Mouse (Mus musculus) forebrain, embryonic 11.5 days (tissue): ENCODE measurements at regions not wholly inside any gene's neighbourhood (a gene's known extent, or its start where the extent isn't known, plus 50 kb on each side); places are given as distances from the start of the nearest gene placed in this dataset.
"Not testable (repeated sequence)": the region's sequence is repeated elsewhere in the genome, so short reads cannot be mapped to it uniquely, and the experiment has no call there.

Experiments used
- ATAC-seq: fragments of 200-750 bp; cut with Nextera tagmentation; replicated peaks from 2 replicates; pipeline ENCODE4 v1.8.0; 2017; ENCODE audit warnings: moderate TSS enrichment; ENCODE audit not compliant: low FRiP score
- DNase-seq: peaks from one replicate; pipeline ENCODE4 v3.0.0-alpha.2; 2017; ENCODE audit warnings: low spot score
- H3K27ac ChIP-seq: fragments of 300-500 bp; sonication (generic); 2 replicates; pipeline ENCODE4 v1.5.1; 2014; ENCODE audit warnings: low read depth, low read length
- H3K27me3 ChIP-seq: fragments of 300-500 bp; sonication (generic); 2 replicates; pipeline ENCODE4 v1.6.1; 2014; ENCODE audit warnings: mild to moderate bottlenecking, low read length, mixed read lengths; ENCODE audit not compliant: control insufficient read depth, insufficient read depth
- H3K36me3 ChIP-seq: fragments of 300-500 bp; sonication (generic); 2 replicates; pipeline ENCODE4 v1.6.1; 2014; ENCODE audit warnings: mild to moderate bottlenecking, low read length, moderate library complexity, mixed read lengths; ENCODE audit not compliant: control insufficient read depth, insufficient read depth
- H3K4me1 ChIP-seq: fragments of 300-500 bp; sonication (generic); replicated peaks from 2 replicates; pipeline ENCODE4 v1.6.1; 2014; ENCODE audit warnings: low read length, mixed read lengths; ENCODE audit not compliant: control insufficient read depth, insufficient read depth
- H3K4me2 ChIP-seq: fragments of 300-500 bp; sonication (generic); 2 replicates; pipeline ENCODE4 v1.6.1; 2014; ENCODE audit warnings: low read depth, mild to moderate bottlenecking, low read length, moderate library complexity, mixed read lengths; ENCODE audit not compliant: severe bottlenecking
- H3K4me3 ChIP-seq: fragments of 300-500 bp; sonication (generic); 2 replicates; pipeline ENCODE4 v1.5.1; 2014; ENCODE audit warnings: low read depth, low read length
- H3K9ac ChIP-seq: fragments of 300-500 bp; sonication (generic); 2 replicates; pipeline ENCODE4 v1.6.1; 2014; ENCODE audit warnings: low read length
- H3K9me3 ChIP-seq: fragments of 300-500 bp; sonication (generic); 2 replicates; pipeline ENCODE4 v1.6.1; 2016; ENCODE audit warnings: low read length, mixed read lengths; ENCODE audit not compliant: control insufficient read depth
- WGBS: fragments of 180-500 bp; shearing (Covaris S2); extraction: QIAGEN DNeasy Blood & Tissue Kit; methylation state at CpG from one replicate; pipeline ENCODE4 v1.1.7; 2014; 5-methylcytosine and 5-hydroxymethylcytosine counted together

- Histone ChIP-seq H3K4me3 (no peak overlapping the region), H3K9me3 (no peaks in the 10 kb centered on the region), H3K4me2 (no peak overlapping the region), H3K9ac (no peak overlapping the region), H3K27ac (no peak overlapping the region), H3K4me1 (no peaks in the 10 kb centered on the region), H3K27me3 (no peaks in the 10 kb centered on the region), H3K36me3 (no peaks in the 10 kb centered on the region)
- DNase-seq (no peak), ATAC-seq (no peak)
- WGBS, result 67% methylated on average over 2 of the region's 2 CpGs
These were observed 229.4 kb upstream of the Synpr start for GRCm38 (mm10) chr14:13055198-13055597.

GRCm38 (mm10) chr14:13042536-13042935, 219.7 kb upstream of the Cadps start:
- not testable (repeated sequence) for ATAC-seq, H3K4me2 ChIP-seq, DNase-seq, H3K27me3 ChIP-seq, H3K36me3 ChIP-seq, H3K9me3 ChIP-seq, H3K4me3 ChIP-seq, H3K9ac ChIP-seq, H3K27ac ChIP-seq, H3K4me1 ChIP-seq
- 53% methylated on average over 3 of the region's 3 CpGs for WGBS

GRCm38 (mm10) chr14:13041741-13042140, 218.9 kb upstream of the Cadps start:
- Histone ChIP-seq H3K4me1 (no peaks in the 10 kb centered on the region), H3K9ac (no peak overlapping the region), H3K9me3 (no peaks in the 10 kb centered on the region), H3K27me3 (no peaks in the 10 kb centered on the region), H3K36me3 (no peaks in the 10 kb centered on the region), H3K27ac (no peak overlapping the region), H3K4me3 (no peak overlapping the region), H3K4me2 (no peak overlapping the region)
- ATAC-seq, result no peak
- DNase-seq, result no peak
- WGBS, result 67% methylated on average over 1 of the region's 1 CpGs

GRCm38 (mm10) chr14:13040176-13040575, 217.3 kb upstream of the Cadps start:
- H3K4me1 ChIP-seq, result no peaks in the 10 kb centered on the region
- no peaks in the 10 kb centered on the region for H3K9me3 ChIP-seq
- no peaks in the 10 kb centered on the region for H3K27me3 ChIP-seq
- no peak overlapping the region for H3K9ac ChIP-seq
- no peak overlapping the region for H3K27ac ChIP-seq
- 77% methylated on average over 2 of the region's 2 CpGs for WGBS
- ATAC-seq (no peak), DNase-seq (no peak)
- H3K36me3 ChIP-seq, result no peaks in the 10 kb centered on the region
- no peak overlapping the region for H3K4me3 ChIP-seq
- no peak overlapping the region for H3K4me2 ChIP-seq

- 90% methylated on average over 2 of the region's 2 CpGs for WGBS
- Histone ChIP-seq H3K4me2 (no peak overlapping the region), H3K27ac (no peak overlapping the region), H3K4me1 (no peaks in the 10 kb centered on the region), H3K36me3 (no peaks in the 10 kb centered on the region), H3K27me3 (no peaks in the 10 kb centered on the region), H3K4me3 (no peak overlapping the region), H3K9me3 (no peaks in the 10 kb centered on the region), H3K9ac (no peak overlapping the region)
- DNase-seq (no peak), ATAC-seq (no peak)
These were observed 214.5 kb upstream of the Cadps start for GRCm38 (mm10) chr14:13037426-13037825.

- no peaks in the 10 kb centered on the region for H3K27me3 ChIP-seq
- no peak overlapping the region for H3K4me2 ChIP-seq
- H3K36me3 ChIP-seq, result no peaks in the 10 kb centered on the region
- H3K9me3 ChIP-seq, result no peaks in the 10 kb centered on the region
- H3K27ac ChIP-seq, result no peak overlapping the region
- no peak for DNase-seq
- no peak for ATAC-seq
- H3K4me3 ChIP-seq, result no peak overlapping the region
- no peaks in the 10 kb centered on the region for H3K4me1 ChIP-seq
- 74% methylated on average over 2 of the region's 2 CpGs for WGBS
- H3K9ac ChIP-seq, result no peak overlapping the region
These were observed 206.9 kb upstream of the Cadps start for GRCm38 (mm10) chr14:13029794-13030193.

GRCm38 (mm10) chr14:13022744-13023143, 199.9 kb upstream of the Cadps start:
- H3K4me1 ChIP-seq, result no peaks in the 10 kb centered on the region
- no peaks in the 10 kb centered on the region for H3K9me3 ChIP-seq
- H3K27me3 ChIP-seq, result no peaks in the 10 kb centered on the region
- no peaks in the 10 kb centered on the region for H3K36me3 ChIP-seq
- H3K4me3 ChIP-seq, result no peak overlapping the region
- H3K4me2 ChIP-seq, result no peak overlapping the region
- DNase-seq (no peak), ATAC-seq (no peak)
- H3K9ac ChIP-seq, result no peak overlapping the region
- no peak overlapping the region for H3K27ac ChIP-seq

- no peak overlapping the region for H3K9ac ChIP-seq
- ATAC-seq (no peak), DNase-seq (no peak)
- 78% methylated on average over 3 of the region's 3 CpGs for WGBS
- H3K4me2 ChIP-seq, result no peak overlapping the region
- no peak overlapping the region for H3K4me3 ChIP-seq
- no peaks in the 10 kb centered on the region for H3K9me3 ChIP-seq
- H3K27ac ChIP-seq, result no peak overlapping the region
- H3K36me3 ChIP-seq, result no peaks in the 10 kb centered on the region
- no peaks in the 10 kb centered on the region for H3K27me3 ChIP-seq
- no peaks in the 10 kb centered on the region for H3K4me1 ChIP-seq
These were observed 188.2 kb upstream of the Cadps start for GRCm38 (mm10) chr14:13011099-13011498.

- no peak overlapping the region for H3K27ac ChIP-seq
- no peak for ATAC-seq
These were observed 178.3 kb upstream of the Cadps start for GRCm38 (mm10) chr14:13000997-13001699.

More at GRCm38 (mm10) chr14:13000997-13001699, 178.3 kb upstream of the Cadps start:
- no peaks in the 10 kb centered on the region for H3K9me3 ChIP-seq
- no peak overlapping the region for H3K4me2 ChIP-seq
- no peak overlapping the region for H3K9ac ChIP-seq
- no peak overlapping the region for H3K4me3 ChIP-seq
- WGBS, result 88% methylated on average over 1 of the region's 1 CpGs
- H3K36me3 ChIP-seq, result no peaks in the 10 kb centered on the region
- DNase-seq, result no peak
- H3K27me3 ChIP-seq, result no peaks in the 10 kb centered on the region
- H3K4me1 ChIP-seq, result no peaks in the 10 kb centered on the region
